Mouse (Mus musculus) CD4-positive helper T cell, adult 2 months (primary cell): ENCODE measurements around the gene Ephb1.

Source experiments
- DNase-seq: peaks from one replicate; pipeline ENCODE4 v3.0.0-alpha.2; 2012; ENCODE audit warnings: low read depth, missing footprints, low spot score

Gene Ephb1

DNA sequence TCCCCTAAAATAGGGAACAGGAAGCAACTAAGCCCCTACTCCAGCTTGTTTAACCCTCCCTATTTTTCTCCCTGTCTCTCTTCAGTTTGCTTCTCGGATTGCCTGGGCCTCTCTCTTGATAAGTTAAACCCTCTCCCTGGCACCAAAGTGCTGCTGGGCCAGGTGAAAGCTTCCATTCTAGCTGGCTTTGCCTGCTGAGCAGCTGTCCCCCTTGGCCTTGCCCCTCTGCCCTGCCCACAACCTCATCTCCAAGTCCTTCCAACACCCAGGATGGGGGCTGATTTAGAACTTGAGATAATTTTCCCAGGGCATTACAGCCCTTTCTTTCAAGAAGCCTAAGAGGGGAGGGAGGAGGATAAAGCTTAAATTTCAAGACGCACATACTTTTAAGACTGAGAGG is 174.0 kb downstream of the Ephb1 start:
- DNase-seq: no peak

DNA sequence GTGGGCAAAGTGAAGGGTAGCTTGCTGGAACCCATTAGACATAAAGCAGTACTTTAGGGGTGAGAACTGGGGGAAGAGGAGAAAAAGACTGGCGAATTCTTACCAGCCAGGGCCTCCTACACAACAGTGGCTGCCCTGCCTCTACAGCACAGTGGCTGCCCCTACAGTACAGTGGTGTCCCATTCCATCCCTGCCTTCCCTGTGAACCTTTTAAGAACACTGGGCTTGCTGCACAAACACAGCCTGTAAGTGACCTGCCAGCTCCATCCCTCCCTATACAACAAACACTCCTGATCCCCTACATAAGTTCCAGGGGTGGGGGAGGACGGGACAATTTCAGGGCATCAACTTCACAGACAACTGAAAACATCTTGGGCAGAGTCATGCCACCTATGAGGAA is 174.4 kb downstream of the Ephb1 start:
- DNase-seq: no peak

GRCm38 (mm10) chr9:102169706-102170105 is 184.8 kb downstream of the Ephb1 start:
- DNase-seq: no peak

GRCm38 (mm10) chr9:102155876-102156275 is 198.6 kb downstream of the Ephb1 start:
- no peak for DNase-seq

- no peak for DNase-seq
These were observed 215.3 kb downstream of the Ephb1 start for GRCm38 (mm10) chr9:102139181-102139580.

GRCm38 (mm10) chr9:102138671-102139070 is 215.8 kb downstream of the Ephb1 start:
- no peak for DNase-seq

DNA sequence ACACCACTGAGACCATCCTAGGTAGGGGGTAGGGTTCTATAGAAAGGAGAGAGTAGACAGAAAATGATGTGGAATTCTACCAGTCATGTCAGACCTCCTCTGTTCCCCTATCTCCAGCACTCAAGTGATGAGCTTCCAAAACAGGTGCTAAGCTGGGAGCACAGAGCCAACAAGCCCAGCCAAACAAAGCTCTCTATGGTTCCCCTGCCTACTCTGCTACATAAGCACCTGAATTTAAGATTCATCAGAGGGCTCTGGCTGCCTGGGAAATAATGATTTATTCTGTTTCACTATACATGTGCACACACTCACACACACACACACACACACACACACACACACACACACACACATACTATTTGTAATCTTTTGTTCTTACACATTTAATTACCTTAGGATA is 216.3 kb downstream of the Ephb1 start:
- no peak for DNase-seq

- DNase-seq: no peak
These were observed 224.0 kb downstream of the Ephb1 start for GRCm38 (mm10) chr9:102130506-102130905.

- DNase-seq: no peak
These were observed 228.0 kb downstream of the Ephb1 start for GRCm38 (mm10) chr9:102126510-102126909.

- no peak for DNase-seq
These were observed 231.5 kb downstream of the Ephb1 start for GRCm38 (mm10) chr9:102122880-102123453.

DNA sequence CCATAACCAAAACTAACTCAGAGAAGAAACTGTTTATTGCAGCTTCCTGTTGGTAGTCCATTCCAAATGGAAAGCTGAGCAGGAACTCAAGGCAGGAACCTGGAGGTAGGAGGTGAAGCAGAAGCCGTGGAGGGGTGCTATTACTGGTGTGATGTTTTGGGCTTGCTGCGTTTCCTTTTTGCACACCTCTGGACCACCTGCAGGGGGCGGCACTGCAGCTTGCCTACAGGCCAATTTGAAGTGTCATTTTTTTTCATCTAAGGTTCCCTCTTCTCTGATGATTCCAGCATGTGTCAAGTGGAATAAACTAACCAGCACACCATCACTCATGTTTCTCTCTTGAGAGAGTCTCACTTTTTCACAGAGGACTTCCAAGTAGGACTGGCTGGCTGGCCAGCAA is 235.1 kb downstream of the Ephb1 start:
- no peak for DNase-seq

DNA sequence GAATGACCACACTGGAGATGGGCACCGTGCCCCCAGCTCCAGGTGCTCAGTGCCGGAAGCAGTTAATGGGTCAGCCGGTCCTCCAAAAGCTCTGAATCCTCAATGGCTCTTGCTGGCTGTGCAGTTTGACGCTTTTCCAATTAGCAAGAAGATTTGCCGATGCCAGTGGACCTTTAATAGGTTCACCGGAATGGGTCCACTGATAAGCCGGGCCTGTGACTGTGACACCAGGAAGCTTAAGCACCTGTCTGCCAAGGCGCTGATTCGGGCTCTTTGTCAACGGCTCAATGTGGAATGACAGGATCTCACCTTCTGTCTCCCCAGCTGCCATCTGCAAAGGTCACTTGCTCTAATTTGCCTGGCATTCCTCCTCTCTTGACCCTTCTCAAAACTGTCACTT is 239.2 kb downstream of the Ephb1 start:
- no peak for DNase-seq

GRCm38 (mm10) chr9:102111471-102111870 is 243.0 kb downstream of the Ephb1 start:
- DNase-seq: no peak

DNA sequence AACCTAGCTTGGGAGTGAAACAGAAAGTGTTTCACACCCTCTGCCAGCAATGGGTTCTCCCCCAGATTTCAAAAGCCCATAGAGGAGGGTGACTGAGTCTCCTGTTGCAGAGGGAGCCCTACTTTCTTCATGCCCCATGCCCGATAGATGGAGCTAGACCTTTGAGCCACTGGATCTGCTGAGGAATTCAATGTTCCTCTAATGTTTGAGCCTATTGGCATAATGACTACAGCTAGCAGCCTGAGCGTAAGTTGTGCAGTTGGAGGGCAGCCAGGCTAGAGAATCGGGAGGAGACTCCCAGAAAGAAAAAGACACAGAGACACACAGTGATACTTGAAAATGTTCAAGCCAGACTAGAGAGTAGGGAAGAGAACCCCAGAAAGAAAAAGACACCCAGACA is 246.5 kb downstream of the Ephb1 start:
- DNase-seq: no peak

DNA sequence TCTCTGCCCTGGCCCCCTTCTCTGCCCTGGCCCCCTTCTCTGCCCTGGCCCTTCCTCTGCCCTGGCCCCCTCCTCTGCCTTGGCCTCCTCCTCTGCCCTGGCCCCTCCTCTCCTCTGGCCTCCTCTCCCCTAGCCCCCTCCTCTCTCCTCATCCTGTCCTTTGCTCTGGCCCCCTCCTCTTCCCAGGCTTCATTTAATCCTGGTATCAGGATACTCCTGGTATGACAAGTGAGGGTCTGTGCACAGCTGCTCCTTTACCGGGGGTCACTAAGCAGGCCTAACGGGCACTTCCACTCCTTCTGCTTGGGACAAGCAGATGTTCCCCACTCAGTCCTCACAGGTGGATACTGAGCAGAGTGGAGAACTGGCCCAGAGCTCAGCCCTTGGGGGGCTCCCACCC is 247.3 kb downstream of the Ephb1 start:
- DNase-seq: no peak

DNA sequence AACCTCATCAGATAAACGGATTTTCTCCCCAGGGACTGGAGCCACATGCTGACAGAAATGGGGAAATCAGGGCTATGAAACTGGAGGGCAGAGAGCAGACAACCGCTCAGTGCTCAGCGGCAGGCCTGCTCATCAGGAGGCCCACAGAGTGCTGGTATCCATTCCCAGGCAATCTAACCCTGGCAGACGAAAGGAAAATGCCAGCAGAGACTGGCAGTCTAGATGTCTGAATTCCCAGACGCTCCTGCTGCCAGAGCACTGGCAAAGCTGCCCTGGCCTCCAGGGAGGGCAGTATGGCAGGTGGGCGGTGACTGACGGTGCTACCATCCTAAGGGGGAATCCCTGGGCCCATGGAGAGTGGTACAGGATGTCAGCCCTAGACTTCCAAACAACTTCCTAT is 257.7 kb downstream of the Ephb1 start:
- DNase-seq: no peak

- DNase-seq: no peak
These were observed 265.9 kb downstream of the Ephb1 start for GRCm38 (mm10) chr9:102088598-102088997.

DNA sequence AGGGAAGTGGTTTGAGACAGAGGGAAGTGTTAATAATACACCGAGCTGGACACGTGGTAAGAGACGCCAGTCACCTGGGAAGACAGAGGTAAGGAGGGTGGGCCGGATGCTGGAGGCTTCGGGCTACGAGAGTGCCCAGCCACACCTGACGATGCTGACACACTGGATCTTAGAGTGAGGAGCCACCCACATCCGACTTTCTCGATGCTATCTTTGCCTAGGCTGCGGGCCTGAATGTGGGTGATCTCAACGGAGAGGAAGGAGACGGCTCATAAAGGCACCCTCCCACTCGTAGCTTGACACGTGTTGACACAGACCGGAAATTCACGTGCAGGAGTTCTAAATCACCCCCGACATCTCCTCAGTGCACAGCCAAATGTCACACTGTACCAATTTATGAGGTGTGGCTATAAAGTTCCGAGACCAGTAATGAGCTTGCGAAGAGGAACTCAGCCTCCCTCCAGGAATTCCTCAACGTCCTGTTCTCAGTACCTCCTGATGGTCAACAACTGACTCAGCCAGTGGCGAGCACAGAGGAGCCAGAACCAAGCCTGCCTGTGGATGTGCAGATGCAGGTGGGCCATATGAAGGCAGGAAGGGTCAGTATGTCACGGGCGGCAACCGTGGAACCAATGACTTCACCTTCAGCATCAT is 268.3 kb downstream of the Ephb1 start:
- DNase-seq: no peak

GRCm38 (mm10) chr9:102085477-102085876 is 269.0 kb downstream of the Ephb1 start:
- no peak for DNase-seq

GRCm38 (mm10) chr9:102080934-102081333 is 273.6 kb downstream of the Ephb1 start:
- DNase-seq: no peak

DNA sequence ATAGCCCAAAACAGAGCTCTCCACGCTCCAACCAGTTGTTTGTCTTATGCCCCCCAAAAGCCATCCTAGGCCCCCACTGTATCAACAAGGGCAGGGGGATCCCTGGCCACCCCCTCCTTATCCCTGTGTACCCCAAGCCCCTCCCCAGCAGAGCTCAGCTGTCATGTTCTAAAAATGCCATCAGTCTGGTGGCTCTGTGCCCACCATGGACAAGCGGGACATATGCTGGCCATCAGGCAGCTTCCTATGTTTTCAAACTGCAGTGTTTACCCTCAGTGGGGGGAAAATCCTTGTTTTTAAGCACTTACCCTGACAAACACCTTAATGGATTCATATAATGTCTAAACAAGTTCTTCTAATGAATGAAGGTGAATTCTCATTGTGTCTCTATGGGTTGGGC is 275.3 kb downstream of the Ephb1 start:
- DNase-seq: no peak

GRCm38 (mm10) chr9:102078238-102078637 is 276.3 kb downstream of the Ephb1 start:
- no peak for DNase-seq

DNA sequence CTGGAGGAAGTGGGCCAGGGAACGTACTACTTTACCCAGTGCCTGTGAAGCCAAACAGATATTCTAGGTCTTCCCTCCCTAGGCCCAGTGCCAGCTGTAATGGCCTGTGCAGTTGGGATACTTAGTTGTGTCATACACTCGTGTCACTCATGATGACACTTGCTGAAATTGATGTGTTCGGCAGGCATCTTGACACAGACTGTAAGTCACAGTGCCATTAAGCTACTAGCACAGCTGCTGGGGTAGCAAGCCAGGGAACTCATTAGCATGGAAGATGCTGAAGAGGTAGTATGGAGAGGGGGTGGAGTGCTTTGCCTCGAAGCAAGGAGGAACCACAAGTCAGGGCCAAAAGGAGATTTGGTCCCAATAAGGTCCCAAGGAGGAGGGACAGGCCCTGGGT is 279.0 kb downstream of the Ephb1 start:
- DNase-seq: no peak

DNA sequence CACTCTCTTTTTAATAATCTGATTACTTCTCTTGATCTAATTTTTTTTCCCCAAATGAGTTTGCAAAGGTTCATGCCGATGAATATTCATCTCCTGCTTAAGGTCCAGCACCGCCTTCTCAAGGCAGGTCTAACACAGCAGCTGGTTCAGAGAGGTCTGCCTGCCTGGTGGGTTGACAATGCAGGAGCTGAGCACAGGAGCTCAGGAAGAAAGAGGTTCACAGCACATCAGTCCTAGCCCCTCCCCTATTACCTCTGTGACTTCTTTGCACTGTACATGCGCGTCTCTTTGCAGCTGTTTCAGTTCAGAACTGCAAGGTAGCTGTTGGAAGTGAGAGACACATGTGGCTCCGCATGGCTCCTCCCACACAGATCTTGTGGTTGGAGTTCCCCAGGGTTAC is 281.1 kb downstream of the Ephb1 start:
- DNase-seq: no peak
